Mouse (Mus musculus): ENCODE data around the gene Serpinb1b. TPM values are rescaled to one million over a fixed set of nuclear protein-coding genes. Genes with fewer than 3 reads are reported as not detected.

The Serpinb1b gene
- polyA plus RNA-seq, 1 experiment, result 1.6 TPM

GRCm38 (mm10) chr13:33089566-33089965 lies 11.2 kb downstream of the Serpinb1b start:
- H3K4me3 ChIP-seq, result no peak overlapping the region
- no peaks in the 10 kb centered on the region for H3K36me3 ChIP-seq (ENCODE audit: control insufficient read depth, insufficient read depth)
- H3K27me3 ChIP-seq (ENCODE audit: control insufficient read depth, insufficient read depth, insufficient read length), result no peaks in the 10 kb centered on the region
- TF ChIP-seq MAX (IDR thresholded peaks at IDR 0.05; ENCODE audit: low read depth), result no peak
- TF ChIP-seq MYOG (IDR thresholded peaks at IDR 0.05; ENCODE audit: control insufficient read depth in 1 of 3, insufficient read depth in 1 of 3, insufficient read length in 2 of 3, low read depth in 2 of 3), result no peak
- TF ChIP-seq MYOD1 (IDR thresholded peaks at IDR 0.05; ENCODE audit: control insufficient read depth in 1 of 3, insufficient read length in 2 of 3, low read depth in 2 of 3), result no peak
- no peak for TF ChIP-seq TCF3 (IDR thresholded peaks at IDR 0.05; ENCODE audit: insufficient read length, low read depth)
- TF ChIP-seq CEBPB (IDR thresholded peaks at IDR 0.05; ENCODE audit: insufficient read depth, poor library complexity, severe bottlenecking), result no peak
- no peak for TF ChIP-seq REST (IDR thresholded peaks at IDR 0.05; ENCODE audit: insufficient read depth, insufficient read length)
- no peak for TF ChIP-seq SRF (IDR thresholded peaks at IDR 0.05; ENCODE audit: control insufficient read depth, insufficient read length, low read depth)
- H3ac ChIP-seq (ENCODE audit: control insufficient read depth, insufficient read length), result no peak overlapping the region
- no peak overlapping the region for H3K4me2 ChIP-seq (ENCODE audit: low read depth)
- no peaks in the 10 kb centered on the region for H3K79me2 ChIP-seq (ENCODE audit: control insufficient read depth, insufficient read depth)

GRCm38 (mm10) chr13:33090546-33090945 lies 12.2 kb downstream of the Serpinb1b start:
- no peak overlapping the region for H3K4me2 ChIP-seq (ENCODE audit: low read depth)
- H3ac ChIP-seq (ENCODE audit: control insufficient read depth, insufficient read length), result no peak overlapping the region
- H3K27me3 ChIP-seq (ENCODE audit: control insufficient read depth, insufficient read depth, insufficient read length), result no peaks in the 10 kb centered on the region
- TF ChIP-seq TCF3 (IDR thresholded peaks at IDR 0.05; ENCODE audit: insufficient read length, low read depth) (no peak), MYOG (IDR thresholded peaks at IDR 0.05; ENCODE audit: control insufficient read depth in 1 of 3, insufficient read depth in 1 of 3, insufficient read length in 2 of 3, low read depth in 2 of 3) (no peak), TCF12 (IDR thresholded peaks at IDR 0.05; ENCODE audit: insufficient read depth, poor library complexity, severe bottlenecking) (no peak), POLR2AphosphoS2 (IDR thresholded peaks at IDR 0.05; ENCODE audit: insufficient read length, low read depth) (no peak)
- no peaks in the 10 kb centered on the region for H3K36me3 ChIP-seq (ENCODE audit: control insufficient read depth, insufficient read depth)
- no peaks in the 10 kb centered on the region for H3K79me2 ChIP-seq (ENCODE audit: control insufficient read depth, insufficient read depth)
- no peak overlapping the region for H3K4me3 ChIP-seq

- Histone ChIP-seq H3K36me3 (ENCODE audit: control insufficient read depth, insufficient read depth) (no peaks in the 10 kb centered on the region), H3K27me3 (ENCODE audit: control insufficient read depth, insufficient read depth, insufficient read length) (no peaks in the 10 kb centered on the region), H3K4me3 (no peak overlapping the region), H3ac (ENCODE audit: control insufficient read depth, insufficient read length) (no peak overlapping the region), H3K4me2 (ENCODE audit: low read depth) (no peak overlapping the region), H3K79me2 (ENCODE audit: control insufficient read depth, insufficient read depth) (no peaks in the 10 kb centered on the region)
- TF ChIP-seq POLR2A (IDR thresholded peaks at IDR 0.05; ENCODE audit: insufficient read length, low read depth) (no peak), POLR2AphosphoS2 (IDR thresholded peaks at IDR 0.05; ENCODE audit: insufficient read length, low read depth) (no peak), MYOD1 (IDR thresholded peaks at IDR 0.05; ENCODE audit: control insufficient read depth in 1 of 3, insufficient read length in 2 of 3, low read depth in 2 of 3) (no peak), TCF12 (IDR thresholded peaks at IDR 0.05; ENCODE audit: insufficient read depth, poor library complexity, severe bottlenecking) (no peak), MYOG (IDR thresholded peaks at IDR 0.05; ENCODE audit: control insufficient read depth in 1 of 3, insufficient read depth in 1 of 3, insufficient read length in 2 of 3, low read depth in 2 of 3) (no peak), MAX (IDR thresholded peaks at IDR 0.05; ENCODE audit: low read depth) (no peak)
Observed at GRCm38 (mm10) chr13:33091306-33091705, 12.9 kb downstream of the Serpinb1b start.

- TF ChIP-seq POLR2AphosphoS2 (IDR thresholded peaks at IDR 0.05; ENCODE audit: insufficient read length, low read depth), result no peak
- TF ChIP-seq USF1 (IDR thresholded peaks at IDR 0.05; ENCODE audit: low read depth), result no peak
- no peak for TF ChIP-seq TCF12 (IDR thresholded peaks at IDR 0.05; ENCODE audit: insufficient read depth, poor library complexity, severe bottlenecking)
- Histone ChIP-seq H3ac (ENCODE audit: control insufficient read depth, insufficient read length) (no peak overlapping the region), H3K4me3 (no peak overlapping the region), H3K4me2 (ENCODE audit: low read depth) (no peak overlapping the region), H3K79me2 (ENCODE audit: control insufficient read depth, insufficient read depth) (no peaks in the 10 kb centered on the region), H3K36me3 (ENCODE audit: control insufficient read depth, insufficient read depth) (no peaks in the 10 kb centered on the region), H3K27me3 (ENCODE audit: control insufficient read depth, insufficient read depth, insufficient read length) (no peaks in the 10 kb centered on the region)
Observed at GRCm38 (mm10) chr13:33095575-33095974, 17.2 kb downstream of the Serpinb1b start.

- no peaks in the 10 kb centered on the region for H3K36me3 ChIP-seq (ENCODE audit: control insufficient read depth, insufficient read depth)
- no peak overlapping the region for H3K4me3 ChIP-seq
- no peak overlapping the region for H3K4me2 ChIP-seq (ENCODE audit: low read depth)
- TF ChIP-seq REST (IDR thresholded peaks at IDR 0.05; ENCODE audit: insufficient read depth, insufficient read length) (no peak), TCF3 (IDR thresholded peaks at IDR 0.05; ENCODE audit: insufficient read length, low read depth) (no peak), MYOG (IDR thresholded peaks at IDR 0.05; ENCODE audit: control insufficient read depth in 1 of 3, insufficient read depth in 1 of 3, insufficient read length in 2 of 3, low read depth in 2 of 3) (no peak), MYOD1 (IDR thresholded peaks at IDR 0.05; ENCODE audit: control insufficient read depth in 1 of 3, insufficient read length in 2 of 3, low read depth in 2 of 3) (no peak), MAX (IDR thresholded peaks at IDR 0.05; ENCODE audit: low read depth) (no peak), TCF12 (IDR thresholded peaks at IDR 0.05; ENCODE audit: insufficient read depth, poor library complexity, severe bottlenecking) (no peak), CEBPB (IDR thresholded peaks at IDR 0.05; ENCODE audit: insufficient read depth, poor library complexity, severe bottlenecking) (no peak), POLR2AphosphoS2 (IDR thresholded peaks at IDR 0.05; ENCODE audit: insufficient read length, low read depth) (no peak), POLR2A (IDR thresholded peaks at IDR 0.05; ENCODE audit: insufficient read length, low read depth) (no peak), E2F4 (IDR thresholded peaks at IDR 0.05; ENCODE audit: insufficient read depth) (no peak), USF1 (IDR thresholded peaks at IDR 0.05; ENCODE audit: low read depth) (no peak), SRF (IDR thresholded peaks at IDR 0.05; ENCODE audit: control insufficient read depth, insufficient read length, low read depth) (no peak)
- no peak overlapping the region for H3ac ChIP-seq (ENCODE audit: control insufficient read depth, insufficient read length)
- H3K79me2 ChIP-seq (ENCODE audit: control insufficient read depth, insufficient read depth), result no peaks in the 10 kb centered on the region
- H3K27me3 ChIP-seq (ENCODE audit: control insufficient read depth, insufficient read depth, insufficient read length), result no peaks in the 10 kb centered on the region
Observed at GRCm38 (mm10) chr13:33105626-33106025, 27.3 kb downstream of the Serpinb1b start.
